Mouse (Mus musculus) liver, postnatal 0 days (tissue): Measurements from ENCODE around the gene Nrip1.

ENCODE experiments used
- CTCF ChIP-seq: sonication (generic); IDR thresholded peaks from 2 replicates; pipeline ENCODE4 v1.5.1; 2016; ENCODE audit warnings: antibody characterized with exemption, low read depth
- EP300 ChIP-seq: IDR thresholded peaks from 2 replicates; pipeline ENCODE4 v1.6.1; 2016; ENCODE audit warnings: antibody characterized with exemption, low read depth, mild to moderate bottlenecking

- TF ChIP-seq CTCF: no peak
- no peak for TF ChIP-seq EP300
Observed at GRCm38 (mm10) chr16:76323141-76323540, 50.5 kb downstream of the Nrip1 start.
